Mouse (Mus musculus) forebrain, embryonic 11.5 days (tissue): ENCODE data around the gene Pld2. TPM values are rescaled to one million over a fixed set of nuclear protein-coding genes. Genes with fewer than 3 reads are reported as not detected.

ENCODE experiments used
- ATAC-seq: fragments of 200-750 bp; cut with Nextera tagmentation; replicated peaks from 2 replicates; pipeline ENCODE4 v1.8.0; 2017; ENCODE audit warnings: moderate TSS enrichment; ENCODE audit not compliant: low FRiP score
- DNase-seq: peaks from one replicate; pipeline ENCODE4 v3.0.0-alpha.2; 2017; ENCODE audit warnings: low spot score
- H3K27ac ChIP-seq: fragments of 300-500 bp; sonication (generic); 2 replicates; pipeline ENCODE4 v1.5.1; 2014; ENCODE audit warnings: low read depth, low read length
- H3K27me3 ChIP-seq: fragments of 300-500 bp; sonication (generic); 2 replicates; pipeline ENCODE4 v1.6.1; 2014; ENCODE audit warnings: mild to moderate bottlenecking, low read length, mixed read lengths; ENCODE audit not compliant: control insufficient read depth, insufficient read depth
- H3K36me3 ChIP-seq: fragments of 300-500 bp; sonication (generic); 2 replicates; pipeline ENCODE4 v1.6.1; 2014; ENCODE audit warnings: mild to moderate bottlenecking, low read length, moderate library complexity, mixed read lengths; ENCODE audit not compliant: control insufficient read depth, insufficient read depth
- H3K4me1 ChIP-seq: fragments of 300-500 bp; sonication (generic); replicated peaks from 2 replicates; pipeline ENCODE4 v1.6.1; 2014; ENCODE audit warnings: low read length, mixed read lengths; ENCODE audit not compliant: control insufficient read depth, insufficient read depth
- H3K4me2 ChIP-seq: fragments of 300-500 bp; sonication (generic); 2 replicates; pipeline ENCODE4 v1.6.1; 2014; ENCODE audit warnings: low read depth, mild to moderate bottlenecking, low read length, moderate library complexity, mixed read lengths; ENCODE audit not compliant: severe bottlenecking
- H3K4me3 ChIP-seq: fragments of 300-500 bp; sonication (generic); 2 replicates; pipeline ENCODE4 v1.5.1; 2014; ENCODE audit warnings: low read depth, low read length
- H3K9ac ChIP-seq: fragments of 300-500 bp; sonication (generic); 2 replicates; pipeline ENCODE4 v1.6.1; 2014; ENCODE audit warnings: low read length
- H3K9me3 ChIP-seq: fragments of 300-500 bp; sonication (generic); 2 replicates; pipeline ENCODE4 v1.6.1; 2016; ENCODE audit warnings: low read length, mixed read lengths; ENCODE audit not compliant: control insufficient read depth
- WGBS: fragments of 180-500 bp; shearing (Covaris S2); extraction: QIAGEN DNeasy Blood & Tissue Kit; methylation state at CpG from one replicate; pipeline ENCODE4 v1.1.7; 2014; 5-methylcytosine and 5-hydroxymethylcytosine counted together
- polyA plus RNA-seq: library from polyadenylated mRNA; unstranded; fragments of >200 nt; fragmentation: Nextera tagmentation; extraction: Ambion mirVana; gene quantifications from 2 replicates; pipeline ENCODE4 v1.2.1, GENCODE M21; 2014

Gene Pld2
- 3.2 and 3.8 TPM in 2 replicates for polyA plus RNA-seq

DNA sequence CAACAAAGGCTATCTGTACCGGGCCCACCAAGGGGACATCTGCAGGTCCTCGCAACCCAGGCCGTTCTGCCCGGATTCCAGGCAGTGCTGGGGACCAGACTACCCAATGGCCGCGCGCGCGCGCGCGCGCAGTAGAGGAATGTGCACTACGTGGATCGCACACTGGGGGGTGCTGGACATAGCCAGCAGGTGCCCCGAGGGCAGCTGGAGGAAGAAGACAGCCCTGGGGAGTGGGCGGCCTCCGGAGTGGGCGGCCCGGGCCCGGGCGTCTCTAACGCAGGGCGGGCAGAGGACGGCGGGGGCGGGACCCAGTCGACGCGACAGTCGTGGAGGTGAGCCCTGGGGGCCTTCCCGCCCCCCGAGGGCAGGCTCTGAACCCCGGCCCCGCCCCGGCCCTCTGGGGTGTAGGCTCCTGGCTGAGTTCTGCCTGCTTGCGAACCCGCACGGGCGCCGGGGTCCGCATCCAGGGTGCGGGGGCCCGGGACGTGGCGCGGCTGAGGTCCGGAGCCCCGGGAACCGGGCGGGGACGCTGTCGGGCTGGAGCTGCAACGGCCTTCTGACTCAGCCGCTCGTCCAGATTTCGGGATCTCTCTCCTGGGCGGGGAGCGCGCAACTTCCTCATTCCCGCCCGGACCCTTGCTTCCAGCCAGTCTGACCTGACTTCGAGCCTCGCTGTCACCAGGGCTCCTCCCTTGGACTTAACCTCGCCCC, at the start of gene Pld2:
Gene Pld2 (plus strand): TSS at position 188 of the 711 bp plus-strand sequence.
- ATAC-seq (peak; percentile 70), DNase-seq (peak; percentile 88)
- Histone ChIP-seq H3K4me1 (0 out of 2 replicates have a peak, but pooled peaks cover 2% of the 10 kb centered on the region), H3K27me3 (peaks cover 4% of the 10 kb centered on the region; the same call in 1 of the 2 replicates), H3K27ac (no peak within 1 kb of the TSS), H3K36me3 (no peaks in the 10 kb centered on the region), H3K4me2 (peak within 1 kb of the TSS; percentile 91), H3K9me3 (no peaks in the 10 kb centered on the region), H3K9ac (peak within 1 kb of the TSS; percentile 63), H3K4me3 (peak within 1 kb of the TSS; percentile 49)
- WGBS = 1% methylated on average over 51 of the region's 65 CpGs

GRCm38 (mm10) chr11:70499566-70500475, 40.0 kb upstream of the Pld2 start:
- Histone ChIP-seq H3K9me3 (no peaks in the 10 kb centered on the region), H3K4me2 (no peak overlapping the region), H3K27me3 (no peaks in the 10 kb centered on the region), H3K9ac (no peak overlapping the region), H3K27ac (no peak overlapping the region), H3K36me3 (no peaks in the 10 kb centered on the region), H3K4me3 (no peak overlapping the region), H3K4me1 (no peaks in the 10 kb centered on the region)
- DNase-seq (no peak), ATAC-seq (no peak)
- WGBS = 74% methylated on average over 14 of the region's 14 CpGs

GRCm38 (mm10) chr11:70500476-70500812, 39.4 kb upstream of the Pld2 start:
- H3K9me3 ChIP-seq = no peaks in the 10 kb centered on the region
- no peaks in the 10 kb centered on the region for H3K36me3 ChIP-seq
- H3K27me3 ChIP-seq = no peaks in the 10 kb centered on the region
- H3K27ac ChIP-seq = no peak overlapping the region
- H3K4me2 ChIP-seq = no peak overlapping the region
- H3K4me3 ChIP-seq = no peak overlapping the region
- no peak for DNase-seq
- ATAC-seq = no peak
- 92% methylated on average over 1 of the region's 1 CpGs for WGBS
- H3K9ac ChIP-seq = no peak overlapping the region
- no peaks in the 10 kb centered on the region for H3K4me1 ChIP-seq

- Histone ChIP-seq H3K9ac (no peak overlapping the region), H3K27me3 (no peaks in the 10 kb centered on the region), H3K4me1 (no peaks in the 10 kb centered on the region), H3K9me3 (no peaks in the 10 kb centered on the region), H3K36me3 (no peaks in the 10 kb centered on the region), H3K27ac (no peak overlapping the region), H3K4me3 (no peak overlapping the region), H3K4me2 (no peak overlapping the region)
- ATAC-seq (no peak), DNase-seq (no peak)
- 82% methylated on average over 3 of the region's 3 CpGs for WGBS
Measured at GRCm38 (mm10) chr11:70502018-70502417, 37.8 kb upstream of the Pld2 start.

DNA sequence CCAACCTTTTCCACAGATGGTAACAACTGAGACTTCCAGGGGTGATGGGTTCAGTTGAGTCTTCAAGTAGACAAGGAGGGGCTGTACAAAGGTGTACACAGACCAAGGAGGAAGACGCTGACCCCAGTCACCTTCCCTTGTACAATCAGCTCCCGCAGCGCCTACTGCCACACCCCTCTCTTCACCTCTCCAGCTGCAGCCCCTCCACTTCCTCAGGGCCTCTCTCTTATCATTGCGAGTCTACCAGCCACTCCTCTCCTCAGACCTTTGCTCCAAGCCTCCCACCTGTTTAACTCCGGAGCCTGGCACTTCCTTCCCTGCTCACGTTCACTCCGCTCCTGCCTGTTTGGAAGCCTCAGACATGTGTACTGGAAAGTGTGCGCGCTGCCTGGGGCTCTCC, 34.9 kb upstream of the Pld2 start, which contains the start of gene Tm4sf5:
Gene Tm4sf5 (plus strand): TSS at position 275 of the 400 bp plus-strand sequence.
- WGBS = 77% methylated on average over 9 of the region's 9 CpGs
- Histone ChIP-seq H3K9ac (no peak within 1 kb of the TSS), H3K9me3 (no peaks in the 10 kb centered on the region), H3K36me3 (no peaks in the 10 kb centered on the region), H3K27me3 (no peaks in the 10 kb centered on the region), H3K27ac (no peak within 1 kb of the TSS), H3K4me1 (no peaks in the 10 kb centered on the region), H3K4me3 (no peak within 1 kb of the TSS), H3K4me2 (no peak within 1 kb of the TSS)
- DNase-seq = no peak
- ATAC-seq = no peak

GRCm38 (mm10) chr11:70506385-70506784, 33.5 kb upstream of the Pld2 start:
- DNase-seq = peak; percentile 63
- H3K27ac ChIP-seq = no peak overlapping the region

GRCm38 (mm10) chr11:70506962-70507515, 32.8 kb upstream of the Pld2 start:
- H3K4me3 ChIP-seq = no peak overlapping the region
- 81% methylated on average over 7 of the region's 7 CpGs for WGBS

More at GRCm38 (mm10) chr11:70506385-70506784, 33.5 kb upstream of the Pld2 start:
- no peaks in the 10 kb centered on the region for H3K27me3 ChIP-seq
- no peak overlapping the region for H3K4me3 ChIP-seq
- WGBS = 29% methylated on average over 4 of the region's 4 CpGs
- H3K4me1 ChIP-seq = no peaks in the 10 kb centered on the region
- no peak overlapping the region for H3K9ac ChIP-seq
- no peak for ATAC-seq
- H3K36me3 ChIP-seq = no peaks in the 10 kb centered on the region
- no peak overlapping the region for H3K4me2 ChIP-seq
- no peaks in the 10 kb centered on the region for H3K9me3 ChIP-seq

GRCm38 (mm10) chr11:70509753-70510564, 29.9 kb upstream of the Pld2 start:
- 0 out of 2 replicates have a peak overlapping the region, but pooled peaks have one; percentile 12 for H3K9ac ChIP-seq
- no peak for ATAC-seq

More at GRCm38 (mm10) chr11:70506962-70507515, 32.8 kb upstream of the Pld2 start:
- Histone ChIP-seq H3K9ac (no peak overlapping the region), H3K9me3 (no peaks in the 10 kb centered on the region), H3K27me3 (no peaks in the 10 kb centered on the region), H3K27ac (no peak overlapping the region), H3K36me3 (no peaks in the 10 kb centered on the region), H3K4me1 (no peaks in the 10 kb centered on the region), H3K4me2 (no peak overlapping the region)
- no peak for DNase-seq
- no peak for ATAC-seq

More at GRCm38 (mm10) chr11:70509753-70510564, 29.9 kb upstream of the Pld2 start:
- H3K27me3 ChIP-seq = no peaks in the 10 kb centered on the region
- 0 out of 2 replicates have a peak overlapping the region, but pooled peaks have one; percentile 9 for H3K4me3 ChIP-seq
- H3K4me2 ChIP-seq = peak overlapping the region; percentile 31
- WGBS = 9% methylated on average over 19 of the region's 19 CpGs
- peak; percentile 74 for DNase-seq
- no peaks in the 10 kb centered on the region for H3K36me3 ChIP-seq
- no peaks in the 10 kb centered on the region for H3K4me1 ChIP-seq
- no peaks in the 10 kb centered on the region for H3K9me3 ChIP-seq
- H3K27ac ChIP-seq = no peak overlapping the region
